Mouse (Mus musculus): ENCODE data around the gene Smdt1.

Smdt1 gene

DNA sequence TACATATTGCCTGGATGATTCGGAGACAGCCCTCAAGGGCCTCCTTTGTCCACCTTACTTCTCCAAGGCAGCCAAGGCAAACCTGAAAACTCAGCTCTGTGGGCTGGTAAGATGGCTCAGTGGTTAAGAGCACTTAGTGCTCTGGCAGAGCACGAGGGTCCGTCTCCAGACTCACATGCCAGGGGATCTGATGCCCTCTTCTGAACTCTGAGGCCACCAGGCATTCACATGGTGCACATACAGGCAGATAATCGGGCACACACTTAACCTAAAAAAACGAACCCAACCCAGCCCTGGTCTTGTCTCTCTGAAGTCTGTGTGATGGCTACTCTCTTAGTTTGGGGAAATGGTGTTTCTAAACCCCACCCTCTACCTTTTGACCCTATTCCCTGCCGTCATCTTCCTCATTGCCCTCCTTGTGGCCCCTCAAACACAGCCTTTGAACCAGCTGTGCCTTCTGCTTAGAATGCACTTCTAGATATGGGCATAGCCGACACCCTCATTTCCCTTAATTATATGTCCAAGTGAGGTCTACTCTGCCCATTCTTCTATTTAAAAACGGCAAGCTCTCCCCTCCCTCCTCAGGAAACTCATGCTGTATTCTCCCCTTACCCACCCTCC lies 985 bp downstream of the Smdt1 start:
- POLR2A ChIA-PET = interaction anchor here in 3 of 4 experiments (0.6 to 3.5 kb wide), 23 partner anchors 9 to 951 kb away, joined by 3 to 43 read pairs (median 6); partner anchors contain the start of genes Ndufa6 (in 3 of the 3) and Poldip3 (in 2 of the 3)
- CTCF ChIA-PET = interaction anchor here in 2 of 4 experiments (0.9 to 2.9 kb wide), 3 partner anchors 14 to 69 kb away, joined by 5 to 16 read pairs (median 5); partner anchors contain the start of gene Ndufa6 (in 2 of the 2)

DNA sequence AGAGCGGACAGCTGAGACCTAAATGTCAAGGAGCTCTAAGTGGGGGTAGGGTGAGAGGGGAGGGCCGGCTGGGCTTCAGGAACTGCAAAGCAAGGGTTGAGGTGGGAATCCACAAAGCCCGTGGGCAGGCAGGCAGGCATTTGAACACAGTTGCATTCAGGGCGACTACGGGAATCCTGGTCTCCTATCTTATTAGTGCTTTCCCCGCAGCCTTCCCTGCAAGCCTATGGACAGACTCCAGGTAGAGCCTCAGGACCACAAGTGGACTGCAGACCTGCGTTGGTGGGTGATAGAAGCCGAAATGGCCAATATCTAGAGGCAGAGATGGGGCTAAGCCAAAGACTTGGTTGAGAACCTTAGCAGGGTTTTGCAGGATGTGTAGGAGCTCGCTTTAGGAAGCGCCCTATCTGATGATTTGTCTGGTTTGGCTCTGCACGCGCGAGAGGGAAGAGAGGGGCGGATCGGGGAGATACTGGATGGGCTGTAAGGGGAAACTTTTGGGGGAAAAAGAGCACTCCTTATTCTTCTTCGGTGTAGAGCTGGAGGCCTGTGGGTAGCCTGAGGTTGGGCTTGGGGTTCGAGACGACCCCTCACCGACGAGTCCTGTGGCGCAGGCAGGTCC lies 1.8 kb downstream of the Smdt1 start:
- POLR2A ChIA-PET = interaction anchor here in 3 of 4 experiments (0.9 to 3.5 kb wide), 7 partner anchors 11 to 699 kb away, joined by 3 to 43 read pairs (median 7); partner anchors contain the start of gene Ndufa6 (in 3 of the 3)
- CTCF ChIA-PET = interaction anchor here in 2 of 4 experiments (0.7 to 2.9 kb wide), 3 partner anchors 14 to 1004 kb away, joined by 3 to 16 read pairs (median 5); partner anchors contain the start of gene Ndufa6 (in 1 of the 2)

DNA sequence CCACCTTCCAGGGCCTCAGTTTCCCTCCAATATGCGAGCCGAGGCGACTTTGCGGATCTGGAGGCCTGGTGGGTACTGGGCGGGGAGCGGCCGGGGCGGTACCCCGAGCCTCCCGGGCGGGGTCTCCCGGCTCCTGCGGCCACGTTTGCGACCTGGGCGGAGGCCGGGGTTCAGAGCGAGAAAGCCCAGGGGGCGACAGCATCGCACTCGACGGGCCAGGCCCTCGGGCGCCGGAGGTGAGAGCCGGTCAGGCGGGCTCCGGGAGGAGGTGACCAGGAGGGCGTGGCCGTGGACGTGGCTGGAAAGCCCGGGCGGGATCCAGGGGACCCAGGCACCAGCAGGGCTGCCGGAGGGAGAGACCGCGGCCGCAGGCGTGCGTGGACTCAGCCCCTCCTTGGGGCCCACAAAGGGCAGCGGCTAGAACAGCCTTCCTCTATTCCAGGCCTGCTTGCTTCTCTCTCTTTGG lies 2.3 kb downstream of the Smdt1 start:
- POLR2A ChIA-PET = interaction anchor here in 2 of 4 experiments (1.7 to 3.5 kb wide), 3 partner anchors 13 to 20 kb away, joined by 7 to 24 read pairs (median 19); partner anchors contain the start of gene Ndufa6 (in 1 of the 2)

DNA sequence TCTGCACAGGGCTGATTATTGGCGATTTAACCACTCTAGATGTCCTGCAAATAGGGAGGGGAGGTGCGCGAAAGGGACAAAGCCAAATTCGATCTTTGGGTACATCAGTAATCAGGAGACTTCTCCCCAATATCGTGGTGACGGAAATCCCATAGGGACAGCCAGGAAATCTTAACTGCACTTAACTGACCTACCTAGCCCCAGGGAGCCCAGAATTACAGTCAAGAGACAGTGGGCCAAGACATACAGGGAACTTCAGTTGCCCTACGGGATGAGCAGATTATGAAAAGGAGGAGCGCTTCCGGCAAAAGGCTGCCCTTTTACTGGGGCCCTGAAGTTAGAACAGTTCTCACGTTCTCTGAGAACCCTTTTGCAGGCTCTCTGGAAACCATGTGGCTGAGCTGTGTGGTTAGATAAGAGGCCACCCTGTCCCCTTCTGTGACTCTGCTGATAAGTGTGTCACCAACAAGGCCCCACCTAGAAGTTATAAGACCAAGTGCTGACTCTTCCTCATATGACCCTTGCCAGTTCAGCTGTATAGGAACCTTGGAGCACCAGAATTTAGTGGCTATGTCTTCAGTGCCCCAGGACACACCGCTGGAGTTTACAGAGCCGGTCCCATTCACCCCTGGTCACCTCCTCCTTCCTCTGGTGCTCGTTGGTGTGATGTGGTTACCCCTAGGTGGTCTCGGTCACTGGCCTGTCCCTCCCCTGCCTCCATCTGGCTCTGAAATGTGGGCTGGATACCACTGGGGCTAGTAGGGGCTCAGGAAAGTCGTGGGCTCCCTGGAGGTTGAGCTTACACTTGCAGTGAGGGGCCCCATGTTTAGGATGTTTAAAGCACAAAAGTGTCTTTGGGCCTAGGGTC lies 3.1 kb downstream of the Smdt1 start:
- ChIA-PET CTCF (no interaction called here), POLR2A (interaction anchor here in 2 of 4 experiments (1.1 to 5.0 kb wide), 2 partner anchors 12 to 43 kb away, joined by 3 to 34 read pairs; partner anchors contain the start of genes Ndufa6 (in 1 of the 2) and Wbp2nl (in 1 of the 2))

More for the DNA sequence above, 2.3 kb downstream of the Smdt1 start:
- CTCF ChIA-PET = interaction anchor here in 1 of 4 experiments (0.7 kb wide), 1 partner anchor 1003 kb away, joined by 3 read pairs; no protein-coding TSS in a partner anchor

DNA sequence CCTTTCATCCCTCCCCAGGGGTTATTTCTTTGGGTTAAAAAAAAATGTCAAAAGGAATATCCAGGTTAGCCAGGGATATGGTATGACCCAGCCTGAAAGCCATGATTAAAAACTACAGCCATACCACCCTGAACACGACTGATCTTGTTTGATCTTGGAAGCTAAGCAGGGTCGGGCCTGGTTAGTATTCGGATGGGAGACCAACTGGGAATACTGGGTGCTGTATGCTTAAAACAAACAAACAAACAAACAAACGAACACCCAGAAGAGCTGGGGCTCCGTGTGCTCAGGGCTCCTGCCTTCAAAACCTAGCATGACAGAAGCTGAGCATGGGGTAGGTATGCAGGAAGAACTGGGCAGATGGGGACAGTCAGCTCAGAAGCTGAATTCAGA lies 3.8 kb downstream of the Smdt1 start:
- CTCF ChIA-PET = interaction anchor here in 1 of 4 experiments (0.5 kb wide), 1 partner anchor 744 kb away, joined by 19 read pairs; no protein-coding TSS in a partner anchor
- POLR2A ChIA-PET = interaction anchor here in 3 of 4 experiments (0.6 to 5.1 kb wide), 5 partner anchors 11 to 372 kb away, joined by 3 to 34 read pairs (median 3); partner anchors contain the start of genes Ndufa6 (in 3 of the 3) and Wbp2nl (in 1 of the 3)

DNA sequence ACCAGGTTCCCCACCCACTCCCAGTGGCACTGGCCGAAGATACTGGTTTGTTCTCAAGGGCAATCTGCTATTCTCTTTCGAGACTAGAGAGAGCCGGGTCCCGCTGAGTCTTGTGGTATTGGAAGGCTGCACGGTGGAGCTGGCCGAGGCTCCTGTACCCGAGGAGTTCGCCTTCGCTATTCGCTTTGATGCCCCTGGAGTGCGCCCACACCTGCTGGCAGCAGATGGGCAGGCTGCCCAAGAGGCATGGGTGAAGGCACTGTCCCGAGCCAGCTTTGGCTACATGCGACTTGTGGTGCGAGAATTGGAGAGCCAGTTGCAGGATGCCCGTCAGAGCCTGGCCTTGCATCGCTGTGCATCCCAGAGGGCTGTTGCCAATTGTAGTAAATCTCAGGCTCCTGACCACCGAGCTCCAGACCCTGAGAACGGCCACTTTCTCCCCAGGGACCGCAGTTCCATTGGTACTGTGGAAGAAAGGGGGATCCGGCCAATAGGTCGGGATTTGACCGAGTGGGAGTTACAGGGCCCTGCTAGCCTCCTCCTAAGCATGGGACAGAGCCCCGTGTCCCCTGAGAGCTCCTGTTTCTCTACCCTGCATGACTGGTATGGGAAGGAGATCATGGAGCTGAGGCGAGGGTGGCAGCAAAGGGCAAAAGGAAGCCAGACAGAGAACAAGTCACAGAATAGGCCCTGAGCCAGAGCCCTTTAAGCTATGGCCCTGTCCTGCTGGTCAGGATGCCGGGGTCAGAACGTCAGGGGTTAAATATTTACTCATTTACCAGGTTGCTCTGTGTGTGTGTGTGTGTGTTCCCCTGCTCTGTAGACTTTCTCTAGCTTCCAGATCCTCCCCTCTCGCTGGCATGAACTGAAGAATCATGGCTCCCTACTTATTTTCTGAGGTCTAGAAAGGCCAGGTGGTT lies 4.9 kb downstream of the Smdt1 start:
- ChIA-PET CTCF (interaction anchor here in 1 of 4 experiments (0.5 kb wide), 1 partner anchor 743 kb away, joined by 19 read pairs; no protein-coding TSS in a partner anchor), POLR2A (interaction anchor here in 3 of 4 experiments (0.7 to 5.1 kb wide), 9 partner anchors 10 to 278 kb away, joined by 3 to 34 read pairs (median 3); partner anchors contain the start of genes Ndufa6 (in 3 of the 3) and Wbp2nl (in 1 of the 3))

DNA sequence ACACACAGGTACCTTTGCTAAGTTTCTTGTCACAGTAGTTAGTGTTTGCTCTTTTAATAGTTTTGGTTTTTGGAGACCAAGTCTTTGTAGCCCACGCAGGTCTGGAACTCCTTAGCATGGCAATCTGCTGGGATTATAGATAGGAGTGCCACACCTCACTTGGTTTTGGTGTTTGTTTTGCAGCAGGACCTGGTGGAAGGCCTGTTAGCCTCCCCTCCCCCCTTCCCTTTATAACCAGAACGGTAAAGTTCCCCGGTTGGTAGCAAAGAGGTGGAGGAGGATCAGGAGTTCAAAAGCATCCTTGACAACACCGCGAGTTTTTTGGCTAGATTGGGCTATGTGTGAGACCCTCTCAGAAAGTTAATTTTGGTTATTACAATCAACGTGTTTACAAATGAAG lies 6.2 kb downstream of the Smdt1 start:
- ChIA-PET POLR2A (interaction anchor here in 3 of 4 experiments (0.6 to 5.1 kb wide), 12 partner anchors 9 to 98 kb away, joined by 3 to 34 read pairs (median 10); partner anchors contain the start of genes Ndufa6 (in 2 of the 3), Sept3 (in 1 of the 3) and Wbp2nl (in 1 of the 3)), CTCF (interaction anchor here in 1 of 4 experiments (2.0 to 2.3 kb wide), 2 partner anchors 10 to 741 kb away, joined by 5 to 16 read pairs; partner anchors contain the start of gene Ndufa6)

DNA sequence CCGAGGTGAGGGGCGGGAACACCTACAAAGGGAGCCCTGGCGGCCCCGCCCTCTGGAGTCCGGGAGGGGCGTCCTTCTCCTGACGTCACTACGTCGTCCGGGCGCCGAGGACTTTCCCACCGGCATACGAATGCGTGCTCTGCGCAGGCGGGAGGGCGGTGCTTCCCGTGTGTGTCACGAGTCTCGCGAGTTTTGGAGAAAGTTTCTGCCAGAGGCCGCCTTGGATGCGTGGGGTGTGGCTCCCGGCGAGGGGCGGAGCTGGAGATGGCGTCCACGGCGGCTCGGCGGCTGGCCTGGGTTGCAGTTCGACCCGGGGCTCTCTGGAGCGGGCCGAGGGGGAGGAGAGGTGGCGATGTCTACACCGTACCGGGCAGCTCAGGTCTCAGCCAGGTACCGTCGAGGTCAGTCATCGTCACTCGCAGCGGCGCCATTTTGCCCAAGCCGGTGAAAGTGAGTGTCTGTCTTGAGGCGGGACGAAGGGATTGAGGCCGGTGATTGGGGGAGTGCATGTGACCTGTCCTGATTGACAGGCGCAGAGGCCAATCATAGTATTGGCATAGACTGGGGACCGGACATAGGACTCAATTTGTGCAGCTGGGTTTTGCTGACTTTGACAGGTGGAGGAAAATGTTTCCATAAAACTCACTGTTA lies 7.2 kb downstream of the Smdt1 start:
- CTCF ChIA-PET = interaction anchor here in 3 of 4 experiments (0.5 to 2.3 kb wide), 7 partner anchors 9 to 740 kb away, joined by 3 to 16 read pairs (median 4); partner anchors contain the start of gene Ndufa6 (in 1 of the 3)
- POLR2A ChIA-PET = interaction anchor here (0.5 to 6.4 kb wide), 35 partner anchors 8 to 906 kb away, joined by 3 to 34 read pairs (median 5); partner anchors contain the start of genes Ndufa6 (in 3 of the 4), Srebf2 (in 3 of the 4), Poldip3 (in 2 of the 4) and Wbp2nl (in 2 of the 4)

DNA sequence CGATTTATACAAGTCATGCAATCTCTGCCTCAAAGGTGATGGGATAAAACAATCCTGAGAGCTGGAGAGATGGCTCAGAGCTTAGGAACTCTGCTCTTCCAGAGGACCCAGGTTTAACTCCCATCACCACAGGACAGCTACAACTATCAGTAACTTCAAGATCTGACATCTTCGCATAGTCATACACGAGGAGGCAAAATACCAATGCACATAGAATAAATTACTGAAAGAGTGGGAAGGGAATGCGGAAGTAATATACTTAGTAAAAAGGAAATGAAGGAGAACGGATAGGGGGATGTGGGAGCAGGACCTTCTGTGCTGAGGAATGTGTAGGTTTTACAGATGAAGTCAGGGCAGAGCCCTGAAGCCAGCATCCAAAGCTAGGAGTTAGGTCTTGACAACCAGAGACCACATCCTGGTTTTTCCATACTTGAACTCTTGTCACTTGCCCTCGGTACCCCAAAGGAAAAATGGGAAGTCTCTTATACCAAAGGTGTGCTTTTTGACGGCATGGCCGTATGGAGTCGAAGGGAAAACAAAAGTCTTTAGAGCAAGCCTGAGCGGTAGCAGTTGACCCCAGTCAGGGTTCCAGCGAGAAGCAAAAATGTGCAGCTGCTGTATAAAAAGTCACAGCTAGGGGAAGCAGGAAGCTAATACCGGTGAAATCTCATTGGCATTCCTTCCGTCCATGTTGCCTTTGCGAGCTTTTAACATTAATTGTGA lies 8.0 kb downstream of the Smdt1 start:
- ChIA-PET CTCF (interaction anchor here in 2 of 4 experiments (0.7 to 2.3 kb wide), 6 partner anchors 8 to 739 kb away, joined by 3 to 16 read pairs (median 4); partner anchors contain the start of gene Ndufa6 (in 1 of the 2)), POLR2A (interaction anchor here in 3 of 4 experiments (0.6 to 6.4 kb wide), 34 partner anchors 7 to 803 kb away, joined by 3 to 34 read pairs (median 5); partner anchors contain the start of genes Ndufa6 (in 3 of the 3), Srebf2 (in 3 of the 3), Naga (in 2 of the 3) and Pheta2 (in 2 of the 3))

DNA sequence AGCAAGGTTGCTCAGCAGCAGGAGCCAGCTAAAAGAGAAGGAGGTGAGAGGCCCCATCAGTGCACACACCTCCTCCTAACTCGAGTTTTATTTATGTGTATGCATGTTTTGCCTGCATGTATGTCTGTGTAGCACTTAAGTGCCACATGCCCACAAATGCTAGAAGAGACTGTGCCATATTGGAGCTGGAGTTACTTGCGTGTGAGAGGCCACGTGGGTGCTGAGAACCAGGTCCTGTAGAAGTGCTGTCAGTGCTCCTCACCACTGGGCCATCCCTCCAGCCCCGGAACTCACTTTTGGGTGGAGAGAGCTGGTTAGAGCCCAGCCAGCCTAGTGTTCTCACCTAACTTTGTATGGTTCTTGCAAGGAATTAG lies 8.5 kb downstream of the Smdt1 start:
- POLR2A ChIA-PET = interaction anchor here in 3 of 4 experiments (0.6 to 6.4 kb wide), 20 partner anchors 7 to 802 kb away, joined by 3 to 34 read pairs (median 6); partner anchors contain the start of genes Naga (in 2 of the 3), Ndufa6 (in 2 of the 3), Pheta2 (in 2 of the 3) and Smdt1 (in 2 of the 3)
- CTCF ChIA-PET = interaction anchor here in 1 of 4 experiments (0.7 to 1.3 kb wide), 2 partner anchors 54 to 76 kb away, joined by 4 read pairs; no protein-coding TSS in a partner anchor

DNA sequence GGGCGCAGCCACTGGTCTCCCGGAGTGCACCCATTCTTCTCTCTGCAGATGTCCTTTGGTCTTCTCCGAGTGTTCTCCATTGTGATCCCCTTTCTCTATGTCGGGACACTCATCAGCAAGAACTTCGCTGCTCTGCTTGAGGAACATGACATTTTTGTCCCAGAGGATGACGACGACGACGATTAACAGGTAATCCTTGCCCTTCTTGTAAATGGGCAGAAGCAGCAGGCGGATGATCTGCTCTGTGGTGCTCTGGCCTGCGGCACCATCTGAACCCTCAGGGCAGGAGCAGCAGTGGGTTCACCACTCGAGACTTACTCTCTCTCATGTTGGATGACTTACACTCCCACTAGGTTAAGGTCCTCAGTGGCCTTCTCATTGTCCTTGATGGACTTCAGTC lies 9.1 kb downstream of the Smdt1 start:
- ChIA-PET POLR2A (interaction anchor here in 3 of 4 experiments (0.5 to 6.4 kb wide), 10 partner anchors 7 to 696 kb away, joined by 3 to 34 read pairs (median 6); partner anchors contain the start of genes Naga (in 2 of the 3), Pheta2 (in 2 of the 3), Smdt1 (in 2 of the 3) and Ndufa6 (in 1 of the 3)), CTCF (interaction anchor here in 1 of 4 experiments (0.6 kb wide), 1 partner anchor 74 kb away, joined by 3 read pairs; no protein-coding TSS in a partner anchor)

DNA sequence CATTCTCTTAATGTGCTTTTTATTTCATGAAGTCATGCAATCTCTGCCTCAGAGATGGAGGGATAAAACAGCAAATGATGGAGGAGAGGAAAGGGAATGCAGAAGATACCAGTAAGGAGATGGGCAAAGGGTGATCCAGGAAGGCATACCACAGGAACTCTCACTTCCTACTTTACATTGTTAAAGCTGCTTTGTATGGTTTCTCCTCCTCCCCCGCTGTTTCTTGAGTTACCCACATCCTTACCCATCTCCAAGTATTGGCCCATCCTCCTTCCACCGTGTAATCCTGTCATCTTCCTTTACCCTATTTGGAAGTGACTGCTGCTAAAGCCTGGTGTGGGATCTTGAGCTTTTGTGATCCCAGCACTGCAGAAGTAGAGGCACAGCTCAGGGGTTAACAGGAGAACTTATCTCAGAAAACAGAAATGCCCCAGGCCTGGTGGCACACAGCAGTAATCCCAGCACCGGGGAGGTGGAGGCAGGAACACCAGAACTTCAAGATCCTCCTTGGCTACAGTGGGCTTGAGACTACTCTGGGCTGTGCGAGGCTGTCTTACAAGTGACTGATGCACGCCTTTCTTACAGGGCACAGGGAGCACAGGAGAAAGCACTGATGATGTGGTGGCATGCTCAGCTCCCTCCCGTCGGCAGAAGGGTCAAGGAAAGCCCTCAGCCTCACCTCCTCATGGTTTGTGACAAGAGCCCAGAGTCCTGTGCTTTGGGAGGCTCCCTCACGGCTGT lies 9.7 kb downstream of the Smdt1 start:
- ChIA-PET POLR2A (interaction anchor here in 2 of 4 experiments (0.5 to 6.4 kb wide), 4 partner anchors 9 to 10 kb away, joined by 3 to 34 read pairs (median 8); partner anchors contain the start of genes Naga (in 2 of the 2), Pheta2 (in 2 of the 2) and Smdt1 (in 2 of the 2)), CTCF (interaction anchor here in 1 of 4 experiments (0.6 kb wide), 1 partner anchor 75 kb away, joined by 3 read pairs; no protein-coding TSS in a partner anchor)

DNA sequence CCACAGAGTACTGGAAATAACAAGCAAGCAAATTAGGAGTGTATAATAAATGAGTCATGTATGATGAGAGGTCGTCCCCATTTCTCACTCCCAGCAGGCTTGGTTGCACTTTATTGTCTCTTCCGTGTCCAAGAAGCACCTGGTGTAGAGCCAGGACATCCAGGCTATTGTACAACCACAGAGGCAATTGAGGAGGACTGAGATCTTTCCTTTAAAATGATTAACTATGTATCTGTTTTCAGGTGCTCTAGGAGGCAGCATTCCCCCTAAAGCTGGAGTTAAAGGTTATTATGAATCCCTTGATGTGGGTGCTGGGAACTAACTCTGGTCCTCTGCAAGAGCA lies 10.2 kb downstream of the Smdt1 start:
- POLR2A ChIA-PET = interaction anchor here in 3 of 4 experiments (0.6 to 6.4 kb wide), 5 partner anchors 10 to 480 kb away, joined by 3 to 34 read pairs (median 9); partner anchors contain the start of genes Naga (in 3 of the 3), Pheta2 (in 3 of the 3) and Smdt1 (in 3 of the 3)
- CTCF ChIA-PET = no interaction called here

DNA sequence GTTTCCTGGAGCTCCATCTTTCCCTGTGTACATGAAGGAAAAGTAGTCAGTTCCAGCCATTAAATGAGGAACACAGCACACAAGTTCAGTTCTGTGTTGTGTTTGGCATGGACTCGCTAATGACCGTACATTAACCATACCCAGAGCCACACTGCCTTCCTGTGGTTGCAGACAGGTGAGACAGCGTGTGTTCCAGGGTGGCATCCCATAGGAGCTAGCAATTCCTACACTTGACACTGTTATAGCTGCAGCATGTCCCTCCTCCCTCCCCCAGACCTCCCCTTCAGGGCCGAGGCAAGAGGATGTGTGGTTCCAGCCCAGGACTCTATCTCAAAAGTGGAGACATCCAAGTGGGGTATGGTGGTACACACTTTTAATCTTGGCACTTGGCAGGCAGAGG lies 11.6 kb downstream of the Smdt1 start:
- CTCF ChIA-PET = no interaction called here
- POLR2A ChIA-PET = interaction anchor here in 3 of 4 experiments (0.5 to 6.4 kb wide), 10 partner anchors 8 to 229 kb away, joined by 3 to 34 read pairs (median 3); partner anchors contain the start of genes Naga (in 2 of the 3), Pheta2 (in 2 of the 3) and Smdt1 (in 2 of the 3)

Measured in embryonic stem cell, embryonic (primary cell).